Mouse (Mus musculus): ENCODE data around the gene Rbm43. TPM values are rescaled to one million over a fixed set of nuclear protein-coding genes. Genes with fewer than 3 reads are reported as not detected.

Gene Rbm43
- 23.4 and 29.3 TPM in 2 replicates for polyA plus RNA-seq (2015; fragmentation: Nextera tagmentation; extraction: Ambion mirVana)

DNA sequence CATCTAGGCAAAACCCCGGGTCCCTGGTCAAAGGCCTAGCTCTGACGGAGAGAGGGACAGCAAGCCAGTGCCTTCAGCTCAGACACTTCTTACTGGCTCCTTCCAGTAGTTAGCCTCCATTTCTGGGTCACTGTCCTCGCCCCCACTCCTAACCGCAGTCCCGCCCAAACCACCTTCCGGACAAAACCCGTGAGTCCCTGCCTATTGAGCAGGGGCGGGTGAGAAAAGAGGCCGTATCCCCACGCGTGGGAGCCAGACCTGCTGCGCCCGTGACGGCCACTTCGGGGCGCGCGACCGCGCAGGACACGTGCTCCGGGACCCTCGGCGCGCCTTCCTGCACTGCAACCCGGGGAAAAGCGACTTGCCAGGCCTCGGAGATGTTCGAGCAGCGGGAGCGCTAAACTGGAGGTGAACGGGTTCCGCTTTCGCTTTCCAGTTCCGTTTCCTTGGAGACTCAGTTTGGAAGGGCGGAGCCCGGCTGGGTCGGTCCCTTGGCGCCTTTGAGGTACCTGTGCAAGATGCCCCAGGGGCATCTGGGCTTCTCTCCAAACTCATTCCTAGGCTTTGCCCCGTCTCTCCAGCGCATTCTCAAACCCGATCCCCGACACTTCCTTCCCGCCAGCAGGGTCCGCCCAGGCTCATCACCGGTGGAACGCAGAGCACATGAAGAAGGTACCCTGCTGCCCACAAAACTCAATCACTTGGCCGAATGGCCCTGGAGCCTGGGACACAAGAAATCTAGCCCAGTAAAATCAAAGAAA lies at the start of gene Rbm43:
Gene Rbm43, minus strand, starts transcription at position 590 of the 761 bp plus-strand sequence.
- Histone ChIP-seq H3K4me3 (replicated peaks) (peak within 1 kb of the TSS; percentile 86), H3K4me1 (replicated peaks) (peaks cover 73% of the 10 kb centered on the region)

DNA sequence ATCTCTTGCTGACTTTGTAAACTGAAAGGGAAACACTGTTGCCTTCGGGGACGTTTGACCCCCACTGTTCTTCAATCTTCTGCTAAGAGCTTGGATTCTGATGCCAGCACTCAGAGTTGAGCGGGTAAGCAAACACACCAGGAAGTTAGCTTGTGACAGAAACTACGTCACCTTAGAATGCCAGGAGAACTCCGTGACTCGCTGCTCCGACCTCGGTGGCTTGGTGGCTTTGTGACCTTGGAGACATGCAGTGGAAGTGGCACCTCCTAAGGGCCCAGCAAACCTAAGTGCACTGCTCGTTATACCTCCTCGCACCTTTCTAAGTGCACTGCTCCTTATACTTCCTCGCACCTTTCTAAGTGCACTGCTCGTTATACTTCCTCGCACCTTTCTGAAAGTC lies 47.3 kb upstream of the Rbm43 start:
- Histone ChIP-seq H3K9ac (no peak overlapping the region), H3K4me2 (peak overlapping the region; percentile 51), H3K9me3 (replicated peaks) (no peaks in the 10 kb centered on the region), H3K4me1 (replicated peaks) (peaks cover 7% of the 10 kb centered on the region; the same call in 1 of the 2 replicates), H3K27ac (no peak overlapping the region), H3K4me3 (replicated peaks) (peak overlapping the region; percentile 29), H3K27me3 (no peaks in the 10 kb centered on the region), H3K36me3 (no peaks in the 10 kb centered on the region)
- ATAC-seq (ENCODE audit: low read depth) (no peak), DNase-seq (no peak)
- 30% methylated on average over 13 of the region's 13 CpGs for WGBS (ENCODE audit: insufficient replicate concordance)

More for the DNA sequence above, at the start of gene Rbm43:
- Histone ChIP-seq H3K9me3 (replicated peaks) (0 out of 2 replicates have a peak, but pooled peaks cover 6% of the 10 kb centered on the region), H3K9ac (peak within 1 kb of the TSS; percentile 90), H3K36me3 (peaks cover 19% of the 10 kb centered on the region), H3K27ac (peak within 1 kb of the TSS; percentile 90), H3K27me3 (no peaks in the 10 kb centered on the region), H3K4me2 (peak within 1 kb of the TSS; percentile 83)
- peak; percentile 69 for ATAC-seq (ENCODE audit: low read depth)
- under 1% methylated on average over 48 of the region's 48 CpGs for WGBS (ENCODE audit: insufficient replicate concordance)
- DNase-seq: peak; percentile 63

DNA sequence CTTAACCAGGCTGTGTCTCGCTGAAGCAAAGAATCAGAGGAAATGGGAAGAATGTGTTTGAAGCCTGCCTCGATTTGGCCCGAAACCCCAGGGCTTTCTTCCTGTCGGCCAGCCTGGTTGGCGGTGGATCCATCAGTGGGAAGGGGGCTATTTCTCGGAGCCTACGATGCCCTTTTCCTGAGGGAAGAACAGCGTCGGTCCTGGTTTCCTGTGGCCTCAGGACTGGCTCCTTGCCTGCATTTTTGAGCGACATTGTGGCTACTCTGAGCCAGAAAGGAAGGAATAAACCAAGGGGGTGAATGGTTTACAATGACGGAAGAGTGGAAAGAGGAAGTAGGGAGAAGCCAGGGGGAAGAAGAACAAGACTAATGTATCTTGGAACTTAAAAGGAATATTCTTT lies 46.7 kb upstream of the Rbm43 start:
- H3K9ac ChIP-seq: peak overlapping the region; percentile 41; the same call in 1 of the 2 replicates
- 12% methylated on average over 11 of the region's 11 CpGs for WGBS (ENCODE audit: insufficient replicate concordance)
- peak overlapping the region; percentile 51 for H3K4me2 ChIP-seq
- H3K27me3 ChIP-seq: no peaks in the 10 kb centered on the region
- H3K36me3 ChIP-seq: no peaks in the 10 kb centered on the region
- no peak for DNase-seq
- H3K4me1 ChIP-seq (replicated peaks): peaks cover 7% of the 10 kb centered on the region; the same call in 1 of the 2 replicates
- peak overlapping the region; percentile 22; the same call in 1 of the 2 replicates for H3K4me3 ChIP-seq (replicated peaks)
- ATAC-seq (ENCODE audit: low read depth): no peak
- no peaks in the 10 kb centered on the region for H3K9me3 ChIP-seq (replicated peaks)
- H3K27ac ChIP-seq: no peak overlapping the region

DNA sequence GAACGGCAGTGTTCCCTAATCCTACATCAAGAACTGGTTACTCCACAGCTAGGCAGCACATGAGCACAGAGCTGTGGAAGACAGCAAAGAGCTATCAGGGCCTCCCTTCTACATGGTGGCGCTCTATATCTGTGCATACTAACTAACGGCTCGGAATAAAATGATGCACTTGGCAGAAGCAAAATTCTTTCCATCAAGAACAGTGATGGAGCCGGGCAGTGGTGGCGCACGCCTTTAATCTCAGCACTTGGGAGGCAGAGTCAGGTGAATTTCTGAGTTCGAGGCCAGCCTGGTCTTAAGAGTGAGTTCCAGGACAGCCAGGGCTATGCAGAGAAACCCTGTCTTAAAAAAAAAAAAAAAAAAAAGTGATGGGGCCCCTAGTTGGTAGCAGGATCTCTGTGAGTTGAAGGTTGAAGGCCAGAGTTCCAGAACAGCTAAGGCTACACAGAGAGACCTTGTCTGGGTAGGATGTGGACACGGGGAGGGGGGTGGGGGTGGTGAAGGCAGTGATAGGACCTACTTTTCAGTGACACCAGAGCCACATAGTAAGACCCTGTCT lies 38.5 kb upstream of the Rbm43 start, which contains the start of gene Nmi:
Gene Nmi, minus strand, starts transcription at position 85 of the 559 bp plus-strand sequence.
- 65% methylated on average over 9 of the region's 9 CpGs for WGBS (ENCODE audit: insufficient replicate concordance)
- no peaks in the 10 kb centered on the region for H3K36me3 ChIP-seq
- peak within 1 kb of the TSS; percentile 74 for H3K9ac ChIP-seq
- no peaks in the 10 kb centered on the region for H3K27me3 ChIP-seq
- no peaks in the 10 kb centered on the region for H3K9me3 ChIP-seq (replicated peaks)
- peak; percentile 71 for ATAC-seq (ENCODE audit: low read depth)
- H3K4me1 ChIP-seq (replicated peaks): peaks cover 14% of the 10 kb centered on the region
- peak within 1 kb of the TSS; percentile 77 for H3K4me3 ChIP-seq (replicated peaks)
- no peak for DNase-seq
- peak within 1 kb of the TSS; percentile 71 for H3K27ac ChIP-seq
- H3K4me2 ChIP-seq: peak within 1 kb of the TSS; percentile 80

DNA sequence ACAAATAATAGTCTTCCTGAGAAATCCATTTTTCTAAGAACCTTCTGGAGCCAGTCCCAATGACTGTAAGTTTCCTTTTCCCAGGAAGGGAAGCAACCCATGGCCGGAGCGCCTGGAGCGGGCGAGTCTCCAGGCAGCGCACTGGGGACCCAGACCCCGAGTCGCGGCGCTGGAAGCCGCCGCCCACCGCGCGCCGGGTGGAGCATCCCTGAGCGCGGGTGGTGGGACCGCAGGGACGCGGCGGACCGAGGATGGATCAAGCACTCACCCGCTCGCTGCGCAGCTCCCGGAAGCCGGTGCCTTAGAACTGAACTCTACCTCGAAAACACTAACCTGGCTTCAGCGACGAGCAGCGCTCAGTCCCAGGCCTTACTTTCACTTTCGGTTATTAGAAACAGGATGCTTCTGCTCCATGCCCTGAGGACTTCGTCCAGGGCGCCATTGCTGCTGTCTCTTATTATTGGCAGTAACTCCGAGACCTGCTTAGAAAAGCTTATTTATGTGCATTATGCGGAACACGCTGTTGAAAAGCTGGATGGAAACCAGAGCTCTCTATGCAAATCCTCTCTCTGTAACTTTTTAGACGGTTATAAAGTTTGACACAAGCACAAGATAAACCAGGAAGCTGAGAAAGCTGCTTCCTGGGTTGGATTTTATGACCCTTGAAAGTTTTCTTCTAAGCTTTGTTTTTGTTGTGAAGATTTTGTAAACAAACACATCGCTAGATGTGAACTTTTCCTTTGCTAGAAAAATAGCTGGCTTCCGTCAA lies 37.9 kb upstream of the Rbm43 start:
- Histone ChIP-seq H3K9me3 (replicated peaks) (no peaks in the 10 kb centered on the region), H3K4me2 (peak overlapping the region; percentile 80), H3K36me3 (no peaks in the 10 kb centered on the region), H3K4me3 (replicated peaks) (peak overlapping the region; percentile 77), H3K27me3 (no peaks in the 10 kb centered on the region), H3K27ac (peak overlapping the region; percentile 71), H3K9ac (peak overlapping the region; percentile 74), H3K4me1 (replicated peaks) (peaks cover 14% of the 10 kb centered on the region)
- ATAC-seq (ENCODE audit: low read depth): peak; percentile 80
- 3% methylated on average over 40 of the region's 40 CpGs for WGBS (ENCODE audit: insufficient replicate concordance)
- DNase-seq: no peak

DNA sequence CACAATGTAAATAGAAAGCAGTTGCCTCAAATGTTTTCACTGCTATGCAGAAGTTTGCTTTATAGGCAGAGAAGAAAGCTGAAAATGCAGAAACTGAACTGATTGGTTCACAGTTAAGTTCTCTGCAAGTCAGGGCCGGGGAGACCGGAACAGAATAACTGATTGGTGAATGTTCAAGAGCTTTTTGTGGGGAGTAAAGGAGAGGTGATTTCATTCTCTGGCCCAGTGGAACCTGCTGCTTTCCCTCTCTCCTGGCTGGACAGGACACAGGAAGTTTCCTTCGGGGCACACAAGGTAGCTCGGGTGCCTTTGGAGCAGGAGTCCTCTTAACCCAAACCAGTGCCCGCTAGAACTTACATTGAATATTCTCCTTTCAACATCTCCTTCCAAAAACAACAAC lies 37.2 kb upstream of the Rbm43 start:
- Histone ChIP-seq H3K27ac (peak overlapping the region; percentile 71; the same call in 1 of the 2 replicates), H3K9ac (peak overlapping the region; percentile 74)

DNA sequence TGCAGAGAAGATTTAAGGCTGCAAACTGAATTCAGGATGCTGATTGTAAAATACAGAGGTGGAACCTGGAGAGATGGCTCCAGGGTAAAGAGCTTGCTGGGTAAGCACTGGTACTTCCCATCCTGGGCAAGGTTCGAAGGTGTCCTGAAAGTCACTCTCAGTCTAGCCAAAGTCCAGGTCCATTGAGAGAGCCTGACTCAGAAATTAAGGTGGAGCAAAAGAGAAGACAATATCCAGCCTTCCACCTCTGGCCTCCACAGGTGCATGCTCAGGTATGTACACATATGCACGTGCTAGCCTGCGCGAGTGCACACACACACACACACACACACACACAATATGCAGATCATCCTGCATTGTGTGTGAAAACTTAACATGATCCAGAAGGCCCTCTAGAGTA lies 35.9 kb upstream of the Rbm43 start:
- Histone ChIP-seq H3K27ac (no peak overlapping the region), H3K4me2 (no peak overlapping the region), H3K36me3 (no peaks in the 10 kb centered on the region), H3K9me3 (replicated peaks) (no peaks in the 10 kb centered on the region), H3K4me1 (replicated peaks) (peaks cover 14% of the 10 kb centered on the region), H3K4me3 (replicated peaks) (no peak overlapping the region), H3K27me3 (no peaks in the 10 kb centered on the region), H3K9ac (no peak overlapping the region)
- WGBS (ENCODE audit: insufficient replicate concordance): 89% methylated on average over 4 of the region's 4 CpGs
- no peak for ATAC-seq (ENCODE audit: low read depth)
- no peak for DNase-seq

More for the DNA sequence above, 37.2 kb upstream of the Rbm43 start:
- peak; percentile 31; the same call in 1 of the 2 replicates for ATAC-seq (ENCODE audit: low read depth)
- Histone ChIP-seq H3K4me2 (peak overlapping the region; percentile 80), H3K4me3 (replicated peaks) (peak overlapping the region; percentile 77), H3K4me1 (replicated peaks) (peaks cover 14% of the 10 kb centered on the region), H3K27me3 (no peaks in the 10 kb centered on the region), H3K9me3 (replicated peaks) (no peaks in the 10 kb centered on the region), H3K36me3 (no peaks in the 10 kb centered on the region)
- DNase-seq: no peak
- 19% methylated on average over 5 of the region's 5 CpGs for WGBS (ENCODE audit: insufficient replicate concordance)

DNA sequence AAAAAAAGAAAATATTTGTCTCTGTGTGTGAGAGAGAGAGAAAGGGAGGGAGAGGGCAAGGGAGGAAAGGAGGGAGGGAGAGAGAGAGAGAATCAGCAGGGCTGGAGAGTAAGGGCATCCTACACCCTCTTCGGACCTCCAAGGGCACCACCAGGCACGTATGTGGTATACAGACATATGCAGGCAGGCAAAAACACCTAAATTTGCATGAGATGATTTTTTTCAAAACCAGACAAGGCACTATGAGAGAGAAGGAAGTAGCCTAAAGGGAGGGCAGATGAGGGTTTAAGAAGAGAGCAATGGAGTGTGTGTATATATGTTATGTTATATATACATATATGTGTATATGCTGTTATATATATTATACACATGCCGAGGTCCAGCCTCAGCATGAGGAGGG lies 32.3 kb upstream of the Rbm43 start:
- H3K4me3 ChIP-seq (replicated peaks): no peak overlapping the region
- no peak for DNase-seq
- no peak overlapping the region for H3K4me2 ChIP-seq
- WGBS (ENCODE audit: insufficient replicate concordance): 67% methylated on average over 3 of the region's 3 CpGs
- H3K9me3 ChIP-seq (replicated peaks): no peaks in the 10 kb centered on the region
- no peaks in the 10 kb centered on the region for H3K36me3 ChIP-seq
- no peaks in the 10 kb centered on the region for H3K27me3 ChIP-seq
- no peak for ATAC-seq (ENCODE audit: low read depth)
- H3K9ac ChIP-seq: no peak overlapping the region
- H3K27ac ChIP-seq: no peak overlapping the region
- peaks cover 4% of the 10 kb centered on the region for H3K4me1 ChIP-seq (replicated peaks)

DNA sequence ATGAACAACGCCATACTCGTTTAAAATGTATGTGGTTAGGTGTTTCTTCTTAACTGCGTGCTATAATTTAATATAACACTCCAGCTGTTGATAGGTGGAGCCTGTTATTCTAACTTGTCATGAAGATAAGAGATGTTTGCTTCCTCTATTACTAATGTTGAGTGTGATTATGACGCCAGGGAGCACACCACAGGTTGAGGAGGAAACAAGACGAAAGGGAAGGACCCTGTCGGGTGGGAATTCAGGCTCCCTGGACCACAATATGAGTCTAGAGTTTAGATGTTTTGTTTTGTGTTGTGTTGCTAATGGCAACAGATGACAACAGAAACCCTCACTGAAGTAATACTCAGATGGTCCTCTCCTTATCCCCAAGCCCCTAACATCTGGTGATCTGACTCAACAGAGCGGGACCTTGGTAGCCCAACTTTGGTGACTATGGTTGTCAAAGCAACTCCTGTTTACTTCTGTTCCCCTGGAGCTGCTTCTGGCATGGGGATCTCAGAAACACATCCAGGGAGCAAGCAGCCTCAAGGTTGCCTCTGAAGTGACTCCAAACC lies 18.8 kb upstream of the Rbm43 start:
- 54% methylated on average over 7 of the region's 7 CpGs for WGBS (ENCODE audit: insufficient replicate concordance)

DNA sequence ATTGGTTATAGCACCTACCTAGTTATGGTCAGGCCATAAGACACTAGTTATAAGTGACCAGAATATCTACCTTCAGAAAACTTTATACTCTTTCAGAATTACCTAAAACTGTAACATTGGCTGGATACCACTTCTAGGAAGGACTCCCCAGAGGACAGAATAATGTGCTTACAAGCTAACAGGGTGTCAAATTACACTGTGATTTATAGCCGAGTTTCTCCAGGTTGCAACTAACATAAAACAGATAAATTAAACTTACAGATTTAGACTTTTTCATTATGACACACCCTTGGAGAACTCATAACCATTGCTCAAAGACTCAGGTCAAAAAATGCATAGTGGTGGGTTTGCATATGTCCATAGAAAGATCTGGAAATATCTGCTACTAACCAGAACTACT lies 15.9 kb upstream of the Rbm43 start:
- H3K4me3 ChIP-seq (replicated peaks): no peak overlapping the region
- H3K27ac ChIP-seq: no peak overlapping the region
- H3K9me3 ChIP-seq (replicated peaks): no peaks in the 10 kb centered on the region
- H3K4me1 ChIP-seq (replicated peaks): no peaks in the 10 kb centered on the region
- DNase-seq: no peak
- H3K27me3 ChIP-seq: no peaks in the 10 kb centered on the region
- no peak overlapping the region for H3K4me2 ChIP-seq
- no peak overlapping the region for H3K9ac ChIP-seq
- H3K36me3 ChIP-seq: no peaks in the 10 kb centered on the region
- WGBS (ENCODE audit: insufficient replicate concordance): 50% methylated on average over 1 of the region's 1 CpGs
- ATAC-seq (ENCODE audit: low read depth): no peak

More for the DNA sequence above, 18.8 kb upstream of the Rbm43 start:
- DNase-seq (no peak), ATAC-seq (ENCODE audit: low read depth) (no peak)
- Histone ChIP-seq H3K9me3 (replicated peaks) (no peaks in the 10 kb centered on the region), H3K9ac (no peak overlapping the region), H3K4me2 (no peak overlapping the region), H3K27ac (no peak overlapping the region), H3K4me3 (replicated peaks) (no peak overlapping the region), H3K36me3 (no peaks in the 10 kb centered on the region), H3K27me3 (no peaks in the 10 kb centered on the region), H3K4me1 (replicated peaks) (no peaks in the 10 kb centered on the region)

Data from liver, embryonic 13.5 days (tissue).